In genomic region chr2:9632719-9633446, GRCm38 (mm10) we compare ENCODE assay signal across 8 mouse cellular contexts.
DNase-seq lines count a peak whose midpoint lies in the region; ATAC-seq lines count a peak whose summit lies in the region.

No protein-coding gene starts in this region.

- H3K27ac ChIP-seq in embryonic facial prominence, embryonic 11.5 days (replicated peaks; ENCODE audit: low read depth, low read length) = no peak overlapping the region
- H3K27ac ChIP-seq in midbrain, embryonic 15.5 days = no peak overlapping the region

- 23% methylated on average over 15 of the region's 15 CpGs for WGBS in embryonic facial prominence, embryonic 11.5 days
- WGBS in midbrain, embryonic 15.5 days = 8% methylated on average over 15 of the region's 15 CpGs

- DNase-seq in cerebellum, postnatal 14 days = peak; percentile 16 to 42
- DNase-seq in cerebellum, adult 11 months = no peak
- no peak for DNase-seq in embryonic facial prominence, embryonic 11.5 days (ENCODE audit: low spot score)
- DNase-seq in heart, postnatal 14 days = peak; percentile 48 to 49
- no peak for DNase-seq in spleen, postnatal 14 days (ENCODE audit: low spot score in 2 of 2)
- no peak for DNase-seq in right cerebral cortex, postnatal 25 days

- H3K4me3 ChIP-seq in embryonic facial prominence, embryonic 11.5 days (ENCODE audit: low read depth, low read length) = no peak overlapping the region
- H3K4me3 ChIP-seq in midbrain, embryonic 15.5 days = peak overlapping the region; percentile 31

- H3K36me3 ChIP-seq in embryonic facial prominence, embryonic 11.5 days (replicated peaks; ENCODE audit: control insufficient read depth, insufficient read depth, low read depth, low read length) = no peaks in the 10 kb centered on the region
- no peaks in the 10 kb centered on the region for H3K36me3 ChIP-seq in midbrain, embryonic 15.5 days (replicated peaks)

- peak overlapping the region; percentile 16 for H3K4me2 ChIP-seq in embryonic facial prominence, embryonic 11.5 days (ENCODE audit: low read depth, low read length)
- H3K4me2 ChIP-seq in midbrain, embryonic 15.5 days = peak overlapping the region; percentile 55

- ATAC-seq in embryonic facial prominence, embryonic 11.5 days (replicated peaks; ENCODE audit: insufficient number of reproducible peaks, low FRiP score, low TSS enrichment, low read depth) = no peak
- peak; percentile 38; the same call in 1 of the 2 replicates for ATAC-seq in midbrain, embryonic 15.5 days (replicated peaks)
- no peak for ATAC-seq in megakaryocyte progenitor cell, adult 5-6 weeks (replicated peaks; ENCODE audit: poor library complexity)

- H3K27me3 ChIP-seq in embryonic facial prominence, embryonic 11.5 days (ENCODE audit: control insufficient read depth, insufficient read depth, low read length) = no peaks in the 10 kb centered on the region
- no peaks in the 10 kb centered on the region for H3K27me3 ChIP-seq in midbrain, embryonic 15.5 days (replicated peaks)

- H3K9me3 ChIP-seq in embryonic facial prominence, embryonic 11.5 days (replicated peaks; ENCODE audit: control insufficient read depth, low read length) = no peaks in the 10 kb centered on the region
- H3K9me3 ChIP-seq in midbrain, embryonic 15.5 days = no peaks in the 10 kb centered on the region

- H3K4me1 ChIP-seq in embryonic facial prominence, embryonic 11.5 days (ENCODE audit: control insufficient read depth, insufficient read depth, low read length) = no peaks in the 10 kb centered on the region
- peaks cover 12% of the 10 kb centered on the region for H3K4me1 ChIP-seq in midbrain, embryonic 15.5 days

- intact Hi-C loops in heart, postnatal 14 days (cut with DNase I) = no loop called here

- H3K9ac ChIP-seq in embryonic facial prominence, embryonic 11.5 days (replicated peaks; ENCODE audit: low read length) = no peak overlapping the region
- peak overlapping the region; percentile 31; the same call in 1 of the 2 replicates for H3K9ac ChIP-seq in midbrain, embryonic 15.5 days

Comparison
In these comparisons a context has a peak if more than half of its experiments do, and no peak if none do; other contexts are left out.
1. DNase-seq: peak in cerebellum, postnatal 14 days (2 of 2) and heart, postnatal 14 days (2 of 2); none in cerebellum, adult 11 months (single experiment), embryonic facial prominence, embryonic 11.5 days (single experiment), spleen, postnatal 14 days (0 of 2) and right cerebral cortex, postnatal 25 days (single experiment).